Mouse (Mus musculus) ES-E14 (cell line): Measurements from ENCODE around the gene Gp1bb. TPM values are rescaled to one million over a fixed set of nuclear protein-coding genes. Genes with fewer than 3 reads are reported as not detected.

Experiments used
- DNase-seq: peaks from one replicate; pipeline ENCODE4 v3.0.0-alpha.2; 2013; ENCODE audit warnings: low read depth, low spot score
- H3K27ac ChIP-seq: 2 replicates; pipeline ENCODE4 v1.5.1; 2012; ENCODE audit warnings: low read depth, mild to moderate bottlenecking, low read length, moderate library complexity, mixed read lengths; ENCODE audit not compliant: poor library complexity, insufficient read depth, severe bottlenecking
- H3K36me3 ChIP-seq: 2 replicates; pipeline ENCODE4 v1.6.1; 2012; ENCODE audit warnings: mild to moderate bottlenecking, low read length, moderate library complexity, mixed read lengths; ENCODE audit not compliant: control insufficient read depth, poor library complexity, insufficient read depth, severe bottlenecking
- H3K4me1 ChIP-seq, 2 experiments: fragments of 150-350 bp in 1 of 2; sonication (generic) in 1 of 2; 2 replicates each; pipeline ENCODE4 v1.6.1; 2012; ENCODE audit warnings: low read length in 2 of 2, mild to moderate bottlenecking in 1 of 2, mixed read lengths in 1 of 2; ENCODE audit not compliant: control insufficient read depth in 2 of 2, insufficient read depth in 2 of 2, poor library complexity in 1 of 2
- H3K4me3 ChIP-seq, 2 experiments: fragments of 150-350 bp in 1 of 2; sonication (generic) in 1 of 2; 2 replicates each; pipeline ENCODE4 v1.5.1; 2012; ENCODE audit warnings: low read length in 2 of 2, low read depth in 1 of 2, mild to moderate bottlenecking in 1 of 2, mixed read lengths in 1 of 2; ENCODE audit not compliant: insufficient read depth in 1 of 2, poor library complexity in 1 of 2, severe bottlenecking in 1 of 2
- H3K9ac ChIP-seq: 2 replicates; pipeline ENCODE4 v1.6.1; 2012; ENCODE audit warnings: low read depth, mild to moderate bottlenecking, low read length, mixed read lengths; ENCODE audit not compliant: poor library complexity, insufficient read depth, severe bottlenecking
- H3K9me3 ChIP-seq: fragments of 150-350 bp; sonication (generic); 2 replicates; pipeline ENCODE4 v1.6.1; 2012; ENCODE audit warnings: low read depth, mild to moderate bottlenecking, low read length; ENCODE audit not compliant: control insufficient read depth, insufficient read depth
- CHD2 ChIP-seq: IDR thresholded peaks from 2 replicates; pipeline ENCODE4 v1.6.1; 2014; ENCODE audit warnings: mild to moderate bottlenecking, low read depth, low read length, inconsistent platforms
- HCFC1 ChIP-seq: IDR thresholded peaks from 2 replicates; pipeline ENCODE4 v1.6.1; 2012; ENCODE audit warnings: low read length, inconsistent platforms, borderline replicate concordance; ENCODE audit not compliant: insufficient read depth
- MAFK ChIP-seq: IDR thresholded peaks from 2 replicates; pipeline ENCODE4 v1.6.1; 2014; ENCODE audit warnings: mild to moderate bottlenecking, low read depth, low read length, inconsistent platforms; ENCODE audit not compliant: insufficient read depth
- ZC3H11A ChIP-seq: IDR thresholded peaks from 2 replicates; pipeline ENCODE4 v1.6.1; 2012; ENCODE audit warnings: low read depth, mild to moderate bottlenecking, inconsistent platforms, low read length, borderline replicate concordance
- ZNF384 ChIP-seq: IDR thresholded peaks from 2 replicates; pipeline ENCODE4 v1.6.1; 2012; ENCODE audit warnings: low read depth, low read length, inconsistent platforms
- in situ Hi-C, 2 experiments: fragments of 600-800 bp; cut with MboI; formaldehyde crosslinking; loops; one replicate each; pipeline ENCODE4 v1.15.1; 2025; ENCODE audit warnings: low sequenced_read_pairs in 2 of 2, inconsistent platforms in 1 of 2; ENCODE audit not compliant: unreplicated experiment in 2 of 2
- total RNA-seq: library from RNA; depleted of rRNA; stranded (reverse); fragments of 300-350 nt; gene quantifications from 2 replicates; pipeline ENCODE4 v1.2.3, GENCODE M21; 2012; rRNA removed

Gene Gp1bb
- total RNA-seq, 1 experiment: not detected

GRCm38 (mm10) chr16:18574196-18574595 is 48.0 kb downstream of the Gp1bb start:
- Histone ChIP-seq H3K36me3 (no peaks in the 10 kb centered on the region), H3K9ac (no peak overlapping the region), H3K4me1 (no peaks in the 10 kb centered on the region), H3K9me3 (no peaks in the 10 kb centered on the region), H3K4me3 (no peak overlapping the region), H3K27ac (no peak overlapping the region)
- no peak for DNase-seq
- no peak for TF ChIP-seq HCFC1
- no peak for TF ChIP-seq CHD2
- TF ChIP-seq ZC3H11A: no peak
- no peak for TF ChIP-seq MAFK
- TF ChIP-seq ZNF384: no peak
- in situ Hi-C loops: no loop called here

Other genes with a start within 250 kb of the Gp1bb start
- gene Txnrd2, start 196.0 kb downstream of the Gp1bb start, total RNA-seq: 7.9 and 8.4 TPM in 2 replicates
- 40.1 and 41.0 TPM in 2 replicates for gene Comt, start 195.6 kb downstream of the Gp1bb start, total RNA-seq
- 10.9 and 13.7 TPM in 2 replicates for gene Gnb1l, start 123.7 kb downstream of the Gp1bb start, total RNA-seq
- 6.7 and 8.5 TPM in 2 replicates for gene Rtl10, start 123.5 kb downstream of the Gp1bb start, total RNA-seq
- 0.11 and 0.27 TPM in 2 replicates for gene Tbx1, start 31.7 kb downstream of the Gp1bb start, total RNA-seq
- gene Gm49601, start 4.0 kb upstream of the Gp1bb start, total RNA-seq: 0.85 and 1.7 TPM in 2 replicates
- 0.74 and 3.0 TPM in 2 replicates for gene Sept5, start 7.6 kb upstream of the Gp1bb start, total RNA-seq
- 2.5 and 9.1 TPM in 2 replicates for gene Cldn5, start 154.4 kb upstream of the Gp1bb start, total RNA-seq
- 49.0 and 49.2 TPM in 2 replicates for gene Ufd1, start 189.4 kb upstream of the Gp1bb start, total RNA-seq
- gene Cdc45, start 189.6 kb upstream of the Gp1bb start, total RNA-seq: 52.5 and 53.5 TPM in 2 replicates
- gene 2510002D24Rik, start 214.2 kb upstream of the Gp1bb start, total RNA-seq: 10.5 and 14.6 TPM in 2 replicates
- gene Gm28539, start 214.2 kb upstream of the Gp1bb start, total RNA-seq: 1.4 TPM in 1 of 2 replicates, not detected in the other